Mouse (Mus musculus) testis, adult 2 months (tissue): ENCODE results near the gene Ppp4r3a. TPM values are rescaled to one million over a fixed set of nuclear protein-coding genes. Genes with fewer than 3 reads are reported as not detected.

Source experiments
- H3K27ac ChIP-seq: fragments of 200-500 bp; 2 replicates; pipeline ENCODE4 v1.5.1; 2012; ENCODE audit warnings: low read depth, low read length; ENCODE audit not compliant: control insufficient read depth, insufficient read depth
- H3K27me3 ChIP-seq: fragments of 200-500 bp; 2 replicates; pipeline ENCODE4 v1.6.1; 2012; ENCODE audit warnings: mild to moderate bottlenecking, low read length, moderate library complexity; ENCODE audit not compliant: control insufficient read depth, insufficient read depth
- H3K36me3 ChIP-seq: fragments of 200-500 bp; 2 replicates; pipeline ENCODE4 v1.6.1; 2012; ENCODE audit warnings: mild to moderate bottlenecking, low read length; ENCODE audit not compliant: control insufficient read depth, insufficient read depth
- H3K4me1 ChIP-seq: fragments of 200-500 bp; 2 replicates; pipeline ENCODE4 v1.6.1; 2012; ENCODE audit warnings: low read length; ENCODE audit not compliant: control insufficient read depth, insufficient read depth
- H3K4me3 ChIP-seq: fragments of 200-500 bp; 2 replicates; pipeline ENCODE4 v1.5.1; 2012; ENCODE audit warnings: low read depth, mild to moderate bottlenecking, low read length, moderate library complexity, mixed read lengths; ENCODE audit not compliant: control insufficient read depth
- CTCF ChIP-seq: fragments of 200-500 bp; IDR thresholded peaks from 2 replicates; pipeline ENCODE4 v1.5.1; 2012; ENCODE audit warnings: low read depth, mild to moderate bottlenecking, inconsistent platforms, low read length, moderate library complexity; ENCODE audit not compliant: control insufficient read depth, insufficient read depth, insufficient replicate concordance
- POLR2A ChIP-seq: fragments of 200-500 bp; IDR thresholded peaks from 2 replicates; pipeline ENCODE4 v1.6.1; 2012; ENCODE audit warnings: low read depth, mild to moderate bottlenecking, inconsistent platforms, low read length, moderate library complexity; ENCODE audit not compliant: control insufficient read depth
- polyA plus RNA-seq: library from polyadenylated mRNA; depleted of rRNA; stranded (reverse); fragments of >200 nt; gene quantifications from 2 replicates; pipeline ENCODE4 v1.2.3, GENCODE M21; 2012; rRNA removed

The Ppp4r3a gene
- polyA plus RNA-seq, 1 experiment, result 9.8 TPM

DNA sequence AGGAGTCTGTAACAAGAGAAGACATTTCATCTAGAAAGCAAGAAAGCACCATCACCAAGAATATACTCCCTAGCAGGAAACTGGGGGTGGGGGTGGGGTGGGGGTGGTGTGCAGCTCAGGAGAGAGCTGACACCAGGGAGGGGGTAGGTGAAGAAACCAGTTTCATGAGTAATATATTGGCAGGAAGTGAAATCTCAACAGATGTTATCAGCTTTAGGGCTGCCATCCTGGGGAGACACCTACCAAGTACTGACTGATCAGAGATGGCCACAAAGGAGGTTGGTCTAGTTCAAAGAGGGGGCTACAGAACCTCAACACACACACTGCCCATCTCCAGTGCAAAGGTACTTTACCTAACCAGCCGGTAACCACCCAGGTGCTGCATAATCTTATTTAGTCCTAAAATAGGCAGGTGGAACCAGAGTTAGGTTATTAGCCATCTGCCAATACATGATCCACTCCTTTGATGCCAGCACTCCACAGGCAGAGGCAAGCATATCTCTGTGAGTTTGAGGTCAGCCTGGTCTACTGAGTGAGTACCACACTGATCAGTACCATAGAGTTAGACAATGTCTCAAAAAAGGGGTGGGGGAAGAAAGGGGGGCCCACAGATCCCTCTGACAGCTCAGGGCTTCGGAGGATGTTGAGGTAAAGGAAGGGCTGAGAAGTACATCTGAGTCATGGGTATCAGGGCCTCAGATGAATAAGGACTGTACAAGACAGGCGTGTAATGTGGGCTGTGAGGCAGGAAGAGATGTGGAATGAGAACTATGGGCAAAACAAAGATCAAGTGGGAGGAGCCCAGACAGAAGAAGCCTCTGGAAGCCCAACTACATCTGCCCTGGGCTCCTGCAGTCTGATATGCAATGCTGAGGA lies 89.1 kb downstream of the Ppp4r3a start:
- Histone ChIP-seq H3K27me3 (no peaks in the 10 kb centered on the region), H3K36me3 (no peaks in the 10 kb centered on the region), H3K27ac (no peak overlapping the region), H3K4me3 (no peak overlapping the region), H3K4me1 (peaks cover 5% of the 10 kb centered on the region; the same call in 1 of the 2 replicates)
- TF ChIP-seq POLR2A (no peak), CTCF (no peak)

DNA sequence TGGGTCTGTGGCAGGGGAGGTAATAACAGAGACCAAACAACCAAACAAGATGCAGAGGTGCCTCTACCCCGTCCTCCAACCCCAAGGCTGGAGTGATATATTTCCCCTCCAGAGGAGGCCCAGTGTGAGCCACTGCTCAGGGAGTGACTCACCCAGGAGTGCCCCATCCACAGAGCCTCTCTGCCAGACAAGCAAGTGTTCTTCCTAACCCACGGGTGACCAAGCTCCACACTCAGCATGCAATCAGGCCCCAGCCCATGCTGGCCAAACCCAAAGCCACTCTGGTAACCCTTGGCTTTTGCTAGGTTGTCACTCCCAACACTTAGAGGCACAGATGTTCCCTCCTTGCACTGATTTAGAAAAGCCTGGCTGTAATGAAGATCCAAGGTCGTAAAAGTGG lies 90.4 kb downstream of the Ppp4r3a start:
- Histone ChIP-seq H3K4me1 (peaks cover 5% of the 10 kb centered on the region; the same call in 1 of the 2 replicates), H3K27me3 (no peaks in the 10 kb centered on the region), H3K4me3 (no peak overlapping the region), H3K36me3 (no peaks in the 10 kb centered on the region), H3K27ac (no peak overlapping the region)
- no peak for TF ChIP-seq POLR2A
- TF ChIP-seq CTCF, result no peak

DNA sequence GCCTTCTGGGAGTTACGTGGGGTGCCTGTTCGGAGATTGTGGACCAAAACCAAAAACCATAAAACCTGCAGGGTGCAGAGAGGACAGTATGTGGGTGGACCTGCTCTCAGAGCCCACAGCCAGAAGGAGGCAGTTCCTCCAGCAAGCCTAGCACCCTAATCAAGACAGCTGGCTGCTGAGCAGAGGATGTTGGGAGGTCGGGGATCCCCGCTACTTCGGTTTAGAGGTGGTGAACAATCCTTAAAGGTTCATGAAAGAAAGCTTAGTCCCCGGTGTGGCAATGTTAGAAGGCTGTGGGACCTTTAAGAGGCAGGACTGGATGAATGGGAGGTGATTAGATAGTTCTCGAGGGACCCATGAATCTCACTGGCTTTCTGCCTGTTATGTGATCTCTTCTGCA lies 91.0 kb downstream of the Ppp4r3a start:
- Histone ChIP-seq H3K27ac (no peak overlapping the region), H3K4me3 (no peak overlapping the region), H3K4me1 (peaks cover 3% of the 10 kb centered on the region; the same call in 1 of the 2 replicates), H3K27me3 (no peaks in the 10 kb centered on the region), H3K36me3 (no peaks in the 10 kb centered on the region)
- no peak for TF ChIP-seq POLR2A
- TF ChIP-seq CTCF, result no peak

DNA sequence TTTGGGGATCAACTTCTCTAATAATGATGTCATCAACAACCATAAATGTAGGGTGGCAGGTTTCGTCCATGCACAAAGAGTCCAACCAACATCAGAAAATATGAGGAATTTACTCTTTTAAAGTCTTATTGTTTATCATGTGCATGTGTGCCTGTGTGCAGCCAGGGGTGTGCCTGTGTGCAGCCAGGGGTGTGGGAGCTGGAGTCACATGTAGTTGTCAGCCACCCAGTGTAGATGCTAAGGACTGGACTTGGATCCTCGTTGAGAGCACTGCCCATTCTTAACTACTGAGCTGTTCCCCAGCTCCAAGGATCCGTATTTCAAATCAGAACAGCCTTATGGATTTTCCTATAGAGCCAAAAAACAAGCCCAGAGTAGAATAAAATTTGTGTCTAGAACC lies 92.4 kb downstream of the Ppp4r3a start:
- Histone ChIP-seq H3K27me3 (no peaks in the 10 kb centered on the region), H3K4me3 (no peak overlapping the region), H3K27ac (no peak overlapping the region), H3K4me1 (peaks cover 3% of the 10 kb centered on the region), H3K36me3 (no peaks in the 10 kb centered on the region)
- TF ChIP-seq CTCF (no peak), POLR2A (no peak)

DNA sequence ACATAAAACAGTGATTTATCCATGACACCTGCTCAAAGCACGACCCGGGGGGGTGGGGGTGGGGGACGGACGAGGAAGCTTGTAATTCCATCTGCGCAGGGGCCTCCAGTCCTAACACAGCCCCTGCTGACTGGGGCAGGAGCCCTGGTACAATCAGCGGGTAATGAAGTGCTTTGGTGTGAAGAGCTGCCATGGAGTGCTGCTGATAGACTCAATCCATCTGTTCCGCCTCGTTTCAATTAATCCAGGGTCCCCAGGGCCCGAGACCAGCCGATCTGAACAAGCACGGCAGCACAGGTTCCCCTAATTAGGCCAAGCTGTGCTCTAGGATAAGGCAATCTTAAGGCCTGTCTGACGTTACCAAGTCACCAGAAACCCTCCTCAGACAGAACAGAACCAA lies 93.2 kb downstream of the Ppp4r3a start:
- Histone ChIP-seq H3K27me3 (no peaks in the 10 kb centered on the region), H3K27ac (no peak overlapping the region), H3K4me3 (no peak overlapping the region), H3K4me1 (no peaks in the 10 kb centered on the region; the same call in none of the 2 replicates), H3K36me3 (no peaks in the 10 kb centered on the region)
- no peak for TF ChIP-seq CTCF
- TF ChIP-seq POLR2A, result no peak

DNA sequence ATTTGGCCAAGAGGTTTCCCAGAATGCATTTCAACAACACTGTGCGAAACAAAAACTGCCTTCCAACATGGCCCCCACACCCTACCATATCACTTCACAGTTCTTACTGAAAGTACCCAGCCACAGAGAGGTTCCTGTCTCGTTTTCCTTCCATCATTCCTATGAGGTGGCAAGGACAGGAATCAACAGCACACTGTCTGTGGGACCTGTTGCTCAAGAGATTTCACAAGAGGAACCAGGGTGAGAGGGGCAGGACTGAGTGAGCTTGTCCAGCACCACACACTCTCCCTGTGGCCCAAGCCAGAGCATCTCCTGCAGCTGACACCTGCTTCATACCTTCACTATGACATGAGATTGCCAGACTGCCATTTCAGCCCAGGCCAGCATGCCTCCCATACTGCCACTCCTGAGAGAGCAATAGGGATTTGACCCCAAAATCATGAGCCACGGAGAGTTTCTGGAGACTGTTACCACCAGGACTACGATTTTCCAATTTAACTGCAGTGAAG lies 93.7 kb downstream of the Ppp4r3a start:
- no peaks in the 10 kb centered on the region; the same call in none of the 2 replicates for H3K4me1 ChIP-seq
- no peak overlapping the region for H3K4me3 ChIP-seq
- no peaks in the 10 kb centered on the region; the same call in 1 of the 2 replicates for H3K36me3 ChIP-seq
- no peak for TF ChIP-seq POLR2A
- TF ChIP-seq CTCF, result no peak
- H3K27ac ChIP-seq, result no peak overlapping the region
- H3K27me3 ChIP-seq, result no peaks in the 10 kb centered on the region

Other genes with a start within 250 kb of the Ppp4r3a start
- gene Gpr68, start 175.5 kb downstream of the Ppp4r3a start, polyA plus RNA-seq, result 2.9 and 3.1 TPM in 2 replicates
- gene Ccdc88c, start 54.6 kb downstream of the Ppp4r3a start, polyA plus RNA-seq, result 38.1 and 41.6 TPM in 2 replicates